Mouse (Mus musculus) neutrophil, adult 65 days (primary cell): ENCODE data around the gene Spp1. TPM values are rescaled to one million over a fixed set of nuclear protein-coding genes. Genes with fewer than 3 reads are reported as not detected.

Experiments
- total RNA-seq: library from RNA; stranded (reverse); gene quantifications from 2 replicates; pipeline ENCODE4 v1.2.4, GENCODE M21; 2023

The Spp1 gene
- total RNA-seq = 13.8 and 13.9 TPM in 2 replicates

DNA sequence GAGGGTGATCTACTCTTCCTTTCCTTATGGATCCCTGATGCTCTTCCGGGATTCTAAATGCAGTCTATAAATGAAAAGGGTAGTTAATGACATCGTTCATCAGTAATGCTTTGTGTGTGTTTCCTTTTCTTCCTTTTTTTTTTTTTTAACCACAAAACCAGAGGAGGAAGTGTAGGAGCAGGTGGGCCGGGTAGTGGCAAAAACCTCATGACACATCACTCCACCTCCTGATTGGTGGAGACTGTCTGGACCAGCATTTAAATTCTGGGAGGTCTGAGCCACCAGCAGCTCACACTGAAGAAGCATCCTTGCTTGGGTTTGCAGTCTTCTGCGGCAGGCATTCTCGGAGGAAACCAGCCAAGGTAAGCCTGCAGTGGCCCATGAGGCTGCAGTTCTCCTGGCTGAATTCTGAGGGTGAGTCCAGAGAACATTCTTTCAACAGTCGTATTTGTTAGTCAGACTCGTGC lies at the start of gene Spp1:
Gene Spp1, plus strand, starts transcription at position 284 of the 467 bp plus-strand sequence.

DNA sequence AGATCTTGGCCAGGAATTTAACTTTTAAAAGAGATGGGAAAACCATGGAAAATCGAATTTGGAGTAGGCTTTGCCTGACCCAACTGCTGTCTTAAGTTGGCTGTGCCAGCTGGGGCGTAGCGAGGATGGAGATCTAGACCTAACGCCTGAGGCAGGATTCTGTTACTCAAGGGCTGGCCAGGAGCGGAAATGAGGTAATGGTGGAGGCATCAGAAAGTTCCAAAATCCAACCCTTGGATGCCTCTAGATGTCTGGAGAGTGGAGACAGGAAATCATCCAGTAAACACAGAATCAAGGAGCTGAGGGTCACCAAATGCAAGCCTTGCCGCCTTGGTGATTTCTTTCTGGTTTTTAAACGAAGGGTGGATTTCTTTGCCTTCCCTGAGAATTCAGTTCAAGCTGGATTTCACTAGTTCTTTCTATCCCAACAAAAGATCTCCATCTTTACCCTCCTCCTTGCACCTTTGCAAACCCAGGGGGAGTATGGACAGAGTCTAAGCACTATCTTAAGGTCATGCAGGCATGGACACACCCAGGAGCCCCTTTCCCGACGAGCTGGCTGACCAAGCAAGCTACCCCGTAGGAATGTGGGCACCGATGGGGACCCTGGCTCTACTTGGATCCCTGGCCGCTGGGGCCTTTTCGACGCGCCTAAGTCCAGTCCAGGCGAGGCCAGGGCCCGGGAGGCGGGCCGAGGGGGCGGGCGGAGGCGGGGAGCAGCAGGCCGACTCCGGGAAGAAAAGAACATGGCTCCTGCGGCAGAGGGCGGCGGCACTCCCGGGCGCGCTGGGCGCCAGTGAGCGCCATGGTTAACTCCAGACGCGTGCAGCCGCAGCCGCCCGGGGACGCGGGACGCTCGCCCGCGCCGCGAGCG lies 24.2 kb downstream of the Spp1 start, which contains the start of gene Pkd2:
Gene Pkd2, plus strand, starts transcription at position 619 of the 874 bp plus-strand sequence.

Other genes starting within 250 kb of the Spp1 start
- not detected in 2 replicates for gene Dmp1, start 232.5 kb upstream of the Spp1 start, total RNA-seq
- 0.75 and 1.4 TPM in 2 replicates for gene Ibsp, start 135.9 kb upstream of the Spp1 start, total RNA-seq
- not detected in 2 replicates for gene Mepe, start 109.8 kb upstream of the Spp1 start, total RNA-seq
- 0.36 and 1.4 TPM in 2 replicates for gene Pkd2, start 24.3 kb downstream of the Spp1 start, total RNA-seq
- gene BC005561, start 73.2 kb downstream of the Spp1 start, total RNA-seq = 2.8 and 4.9 TPM in 2 replicates